Mouse (Mus musculus) left cerebral cortex, adult 2 months (tissue): ENCODE measurements around the gene Gm20517. TPM values are rescaled to one million over a fixed set of nuclear protein-coding genes. Genes with fewer than 3 reads are reported as not detected.

Source experiments
- DNase-seq, 2 experiments: peaks; one replicate each; pipeline ENCODE4 v3.0.0; 2021 to 2022; ENCODE audit warnings: low spot score in 2 of 2, mixed read lengths in 1 of 2; ENCODE audit errors: extremely low spot score in 1 of 2
- H3K27ac ChIP-seq: fragments of 200-600 bp; 2 replicates; pipeline ENCODE4 v1.8.1; 2022
- H3K4me3 ChIP-seq: fragments of 200-600 bp; 2 replicates; pipeline ENCODE4 v1.8.1; 2022
- CTCF ChIP-seq: fragments of 200-600 bp; IDR thresholded peaks from 2 replicates; pipeline ENCODE4 v1.8.1; 2022; ENCODE audit warnings: antibody characterized with exemption, mild to moderate bottlenecking, moderate library complexity
- intact Hi-C: fragments of 180-260 bp; cut with DNase I; formaldehyde crosslinking; loops from one replicate; pipeline ENCODE4 v1.15.1; 2025
- total RNA-seq, 2 experiments: library from RNA; stranded (reverse); gene quantifications; 2 replicates each; pipeline ENCODE4 v1.2.3; 2021

Gene Gm20517
- total RNA-seq, 2 experiments from 2014 or later, result 7.1 TPM

GRCm38 (mm10) chr17:47689894-47690293 is 78.5 kb downstream of the Gm20517 start:
- no peak for DNase-seq
- no peak overlapping the region; the same call in 1 of the 2 replicates for H3K27ac ChIP-seq
- no peak; the same call in 1 of the 2 replicates for TF ChIP-seq CTCF
- peak overlapping the region; percentile 93 for H3K4me3 ChIP-seq
- intact Hi-C loops, result loop anchor here (5.0 to 10.0 kb wide), 3 partner anchors 78 to 325 kb away; partner anchors contain the start of genes Bysl, Gm20517, Med20 and Mrps10

- intact Hi-C loops, result no loop called here
- no peak for TF ChIP-seq CTCF
- Histone ChIP-seq H3K4me3 (no peak overlapping the region), H3K27ac (no peak overlapping the region)
- no peak for DNase-seq
Measured at GRCm38 (mm10) chr17:47691650-47692049, 80.3 kb downstream of the Gm20517 start.

GRCm38 (mm10) chr17:47693671-47694441 is 82.5 kb downstream of the Gm20517 start:
- no peak for TF ChIP-seq CTCF
- DNase-seq, result no peak
- Histone ChIP-seq H3K4me3 (peak overlapping the region; percentile 79), H3K27ac (no peak overlapping the region)
- intact Hi-C loops, result no loop called here

- intact Hi-C loops, result no loop called here
- no peak for DNase-seq
- peak within 1 kb of the TSS; percentile 85 for H3K27ac ChIP-seq
- no peak for TF ChIP-seq CTCF
- peak within 1 kb of the TSS; percentile 79 for H3K4me3 ChIP-seq
Measured at GRCm38 (mm10) chr17:47694442-47694502, 82.9 kb downstream of the Gm20517 start, which contains the start of gene Gm21981. TSS of gene Gm21981 (minus strand) at chr17:47694455.

GRCm38 (mm10) chr17:47694503-47695336 is 83.3 kb downstream of the Gm20517 start, which contains the start of gene Prickle4:
TSS of gene Prickle4 (minus strand) at chr17:47694736.
- H3K4me3 ChIP-seq, result peak within 1 kb of the TSS; percentile 79
- peak; percentile 96 to 97 for DNase-seq
- H3K27ac ChIP-seq, result peak within 1 kb of the TSS; percentile 85
- intact Hi-C loops, result no loop called here
- peak; percentile 69 for TF ChIP-seq CTCF

- peak overlapping the region; percentile 79 for H3K4me3 ChIP-seq
- TF ChIP-seq CTCF, result no peak
- H3K27ac ChIP-seq, result peak overlapping the region; percentile 85
- intact Hi-C loops, result no loop called here
- no peak for DNase-seq
Measured at GRCm38 (mm10) chr17:47695337-47695710, 83.9 kb downstream of the Gm20517 start.

- no peak overlapping the region for H3K4me3 ChIP-seq
Measured at GRCm38 (mm10) chr17:47698156-47698555, 86.8 kb downstream of the Gm20517 start.

GRCm38 (mm10) chr17:47699055-47699454 is 87.7 kb downstream of the Gm20517 start:
- peak in 1 of 2 experiments; percentile 9 for DNase-seq
- Histone ChIP-seq H3K27ac (no peak overlapping the region), H3K4me3 (no peak overlapping the region)
- no peak for TF ChIP-seq CTCF
- intact Hi-C loops, result no loop called here

More at GRCm38 (mm10) chr17:47698156-47698555, 86.8 kb downstream of the Gm20517 start:
- TF ChIP-seq CTCF, result no peak
- intact Hi-C loops, result no loop called here
- DNase-seq, result peak in 1 of 2 experiments; percentile 6
- H3K27ac ChIP-seq, result no peak overlapping the region

GRCm38 (mm10) chr17:47701793-47702192 is 90.4 kb downstream of the Gm20517 start:
- Histone ChIP-seq H3K4me3 (no peak overlapping the region), H3K27ac (no peak overlapping the region)
- DNase-seq, result no peak
- intact Hi-C loops, result no loop called here
- TF ChIP-seq CTCF, result no peak

- Histone ChIP-seq H3K4me3 (no peak overlapping the region), H3K27ac (no peak overlapping the region)
- intact Hi-C loops, result no loop called here
- DNase-seq, result no peak
- TF ChIP-seq CTCF, result no peak
Measured at GRCm38 (mm10) chr17:47702548-47703345, 91.4 kb downstream of the Gm20517 start.

GRCm38 (mm10) chr17:47703556-47703955 is 92.2 kb downstream of the Gm20517 start:
- H3K27ac ChIP-seq, result no peak overlapping the region
- no peak overlapping the region for H3K4me3 ChIP-seq
- intact Hi-C loops, result no loop called here
- DNase-seq, result no peak
- no peak for TF ChIP-seq CTCF

- intact Hi-C loops, result no loop called here
- Histone ChIP-seq H3K4me3 (no peak overlapping the region), H3K27ac (no peak overlapping the region)
- peak; percentile 23 for TF ChIP-seq CTCF
- DNase-seq, result no peak
Measured at GRCm38 (mm10) chr17:47704692-47705091, 93.3 kb downstream of the Gm20517 start.
